Mouse (Mus musculus): ENCODE results near the gene Pex14. TPM values are rescaled to one million over a fixed set of nuclear protein-coding genes. Genes with fewer than 3 reads are reported as not detected.

Pex14 gene
- polyA plus RNA-seq, 1 experiment from 2014 or later, result 46.8 TPM

- Histone ChIP-seq H3K4me2 (no peak overlapping the region), H3K4me1 (replicated peaks; ENCODE audit: control insufficient read depth, insufficient read depth, low read length) (peaks cover 5% of the 10 kb centered on the region; the same call in 1 of the 2 replicates), H3K4me3 (ENCODE audit: low read depth, low read length) (no peak overlapping the region), H3K9me3 (ENCODE audit: control insufficient read depth, low read length) (no peaks in the 10 kb centered on the region), H3K36me3 (ENCODE audit: control insufficient read depth, insufficient read depth, low read length) (peaks cover 14% of the 10 kb centered on the region; the same call in 1 of the 2 replicates), H3K27me3 (replicated peaks; ENCODE audit: control insufficient read depth, insufficient read depth, low read length) (no peaks in the 10 kb centered on the region), H3K9ac (ENCODE audit: low read depth, low read length) (no peak overlapping the region), H3K27ac (ENCODE audit: low read depth, low read length) (no peak overlapping the region)
- ATAC-seq (replicated peaks; ENCODE audit: low FRiP score) (no peak), DNase-seq (ENCODE audit: low spot score) (no peak)
- WGBS, result 81% methylated on average over 8 of the region's 8 CpGs
These were observed 8.3 kb downstream of the Pex14 start for GRCm38 (mm10) chr4:149091364-149091763.

GRCm38 (mm10) chr4:149085381-149085780 lies 14.3 kb downstream of the Pex14 start:
- Histone ChIP-seq H3K4me3 (ENCODE audit: low read depth, low read length) (no peak overlapping the region), H3K36me3 (ENCODE audit: control insufficient read depth, insufficient read depth, low read length) (no peaks in the 10 kb centered on the region), H3K9me3 (ENCODE audit: control insufficient read depth, low read length) (no peaks in the 10 kb centered on the region), H3K27ac (ENCODE audit: low read depth, low read length) (no peak overlapping the region), H3K4me1 (replicated peaks; ENCODE audit: control insufficient read depth, insufficient read depth, low read length) (peaks cover 3% of the 10 kb centered on the region; the same call in 1 of the 2 replicates), H3K9ac (ENCODE audit: low read depth, low read length) (no peak overlapping the region), H3K4me2 (no peak overlapping the region), H3K27me3 (replicated peaks; ENCODE audit: control insufficient read depth, insufficient read depth, low read length) (no peaks in the 10 kb centered on the region)
- 82% methylated on average over 5 of the region's 5 CpGs for WGBS
- DNase-seq (ENCODE audit: low spot score) (no peak), ATAC-seq (replicated peaks; ENCODE audit: low FRiP score) (no peak)

GRCm38 (mm10) chr4:149081528-149081927 lies 18.1 kb downstream of the Pex14 start:
- Histone ChIP-seq H3K4me3 (ENCODE audit: low read depth, low read length) (no peak overlapping the region), H3K9me3 (ENCODE audit: control insufficient read depth, low read length) (no peaks in the 10 kb centered on the region), H3K4me2 (no peak overlapping the region), H3K27ac (ENCODE audit: low read depth, low read length) (no peak overlapping the region), H3K4me1 (replicated peaks; ENCODE audit: control insufficient read depth, insufficient read depth, low read length) (peaks cover 7% of the 10 kb centered on the region; the same call in 1 of the 2 replicates), H3K9ac (ENCODE audit: low read depth, low read length) (no peak overlapping the region), H3K36me3 (ENCODE audit: control insufficient read depth, insufficient read depth, low read length) (no peaks in the 10 kb centered on the region), H3K27me3 (replicated peaks; ENCODE audit: control insufficient read depth, insufficient read depth, low read length) (no peaks in the 10 kb centered on the region)
- ATAC-seq (replicated peaks; ENCODE audit: low FRiP score) (no peak), DNase-seq (ENCODE audit: low spot score) (no peak)
- WGBS, result 83% methylated on average over 17 of the region's 17 CpGs

- H3K27ac ChIP-seq (ENCODE audit: low read depth, low read length), result no peak overlapping the region
- no peaks in the 10 kb centered on the region for H3K27me3 ChIP-seq (replicated peaks; ENCODE audit: control insufficient read depth, insufficient read depth, low read length)
- DNase-seq (ENCODE audit: low spot score), result no peak
- H3K36me3 ChIP-seq (ENCODE audit: control insufficient read depth, insufficient read depth, low read length), result no peaks in the 10 kb centered on the region
- peaks cover 12% of the 10 kb centered on the region for H3K4me1 ChIP-seq (replicated peaks; ENCODE audit: control insufficient read depth, insufficient read depth, low read length)
- H3K9ac ChIP-seq (ENCODE audit: low read depth, low read length), result no peak overlapping the region
- H3K4me2 ChIP-seq, result no peak overlapping the region
- ATAC-seq (replicated peaks; ENCODE audit: low FRiP score), result no peak
- no peak overlapping the region for H3K4me3 ChIP-seq (ENCODE audit: low read depth, low read length)
- WGBS, result 79% methylated on average over 8 of the region's 8 CpGs
- no peaks in the 10 kb centered on the region for H3K9me3 ChIP-seq (ENCODE audit: control insufficient read depth, low read length)
These were observed 19.6 kb downstream of the Pex14 start for GRCm38 (mm10) chr4:149080111-149080510.

- no peak for ATAC-seq (replicated peaks; ENCODE audit: low FRiP score)
- Histone ChIP-seq H3K4me3 (ENCODE audit: low read depth, low read length) (no peak overlapping the region), H3K9ac (ENCODE audit: low read depth, low read length) (no peak overlapping the region), H3K27me3 (replicated peaks; ENCODE audit: control insufficient read depth, insufficient read depth, low read length) (no peaks in the 10 kb centered on the region), H3K4me1 (replicated peaks; ENCODE audit: control insufficient read depth, insufficient read depth, low read length) (peaks cover 12% of the 10 kb centered on the region), H3K9me3 (ENCODE audit: control insufficient read depth, low read length) (no peaks in the 10 kb centered on the region), H3K36me3 (ENCODE audit: control insufficient read depth, insufficient read depth, low read length) (no peaks in the 10 kb centered on the region), H3K4me2 (no peak overlapping the region), H3K27ac (ENCODE audit: low read depth, low read length) (no peak overlapping the region)
- no peak for DNase-seq (ENCODE audit: low spot score)
- 72% methylated on average over 6 of the region's 6 CpGs for WGBS
These were observed 20.0 kb downstream of the Pex14 start for GRCm38 (mm10) chr4:149079629-149080028.

- DNase-seq (ENCODE audit: low spot score), result no peak
- no peaks in the 10 kb centered on the region; the same call in 1 of the 2 replicates for H3K36me3 ChIP-seq (ENCODE audit: control insufficient read depth, insufficient read depth, low read length)
- ATAC-seq (replicated peaks; ENCODE audit: low FRiP score), result no peak
- WGBS, result 63% methylated on average over 4 of the region's 4 CpGs
- no peak overlapping the region for H3K4me3 ChIP-seq (ENCODE audit: low read depth, low read length)
- no peak overlapping the region for H3K27ac ChIP-seq (ENCODE audit: low read depth, low read length)
- no peak overlapping the region for H3K9ac ChIP-seq (ENCODE audit: low read depth, low read length)
- peaks cover 12% of the 10 kb centered on the region for H3K4me1 ChIP-seq (replicated peaks; ENCODE audit: control insufficient read depth, insufficient read depth, low read length)
- no peaks in the 10 kb centered on the region for H3K27me3 ChIP-seq (replicated peaks; ENCODE audit: control insufficient read depth, insufficient read depth, low read length)
- H3K9me3 ChIP-seq (ENCODE audit: control insufficient read depth, low read length), result no peaks in the 10 kb centered on the region
- no peak overlapping the region for H3K4me2 ChIP-seq
These were observed 21.4 kb downstream of the Pex14 start for GRCm38 (mm10) chr4:149078261-149078660.

GRCm38 (mm10) chr4:149075871-149076575 lies 23.7 kb downstream of the Pex14 start:
- Histone ChIP-seq H3K4me1 (replicated peaks; ENCODE audit: control insufficient read depth, insufficient read depth, low read length) (peaks cover 9% of the 10 kb centered on the region), H3K4me3 (ENCODE audit: low read depth, low read length) (no peak overlapping the region), H3K27me3 (replicated peaks; ENCODE audit: control insufficient read depth, insufficient read depth, low read length) (no peaks in the 10 kb centered on the region), H3K36me3 (ENCODE audit: control insufficient read depth, insufficient read depth, low read length) (peaks cover 7% of the 10 kb centered on the region), H3K4me2 (no peak overlapping the region), H3K9ac (ENCODE audit: low read depth, low read length) (no peak overlapping the region), H3K27ac (ENCODE audit: low read depth, low read length) (no peak overlapping the region), H3K9me3 (ENCODE audit: control insufficient read depth, low read length) (no peaks in the 10 kb centered on the region)
- peak; percentile 61 for ATAC-seq (replicated peaks; ENCODE audit: low FRiP score)
- WGBS, result 49% methylated on average over 10 of the region's 10 CpGs
- DNase-seq (ENCODE audit: low spot score), result peak; percentile 56

- H3K9me3 ChIP-seq (ENCODE audit: control insufficient read depth, low read length), result no peaks in the 10 kb centered on the region
- DNase-seq (ENCODE audit: low spot score), result no peak
- H3K36me3 ChIP-seq (ENCODE audit: control insufficient read depth, insufficient read depth, low read length), result peaks cover 7% of the 10 kb centered on the region
- no peak overlapping the region for H3K4me3 ChIP-seq (ENCODE audit: low read depth, low read length)
- WGBS, result 92% methylated on average over 13 of the region's 13 CpGs
- H3K27ac ChIP-seq (ENCODE audit: low read depth, low read length), result no peak overlapping the region
- no peaks in the 10 kb centered on the region for H3K27me3 ChIP-seq (replicated peaks; ENCODE audit: control insufficient read depth, insufficient read depth, low read length)
- peaks cover 9% of the 10 kb centered on the region for H3K4me1 ChIP-seq (replicated peaks; ENCODE audit: control insufficient read depth, insufficient read depth, low read length)
- no peak overlapping the region for H3K4me2 ChIP-seq
- no peak for ATAC-seq (replicated peaks; ENCODE audit: low FRiP score)
- no peak overlapping the region for H3K9ac ChIP-seq (ENCODE audit: low read depth, low read length)
These were observed 24.6 kb downstream of the Pex14 start for GRCm38 (mm10) chr4:149075073-149075472.
